Mouse (Mus musculus) liver, embryonic 14.5 days (tissue): Measurements from ENCODE around the gene Esrrg. TPM values are rescaled to one million over a fixed set of nuclear protein-coding genes. Genes with fewer than 3 reads are reported as not detected.

ENCODE experiments used
- ATAC-seq: fragments of 200-750 bp; cut with Nextera tagmentation; 2 replicates; pipeline ENCODE4 v1.8.0; 2017; ENCODE audit warnings: moderate number of reproducible peaks, mild to moderate bottlenecking, moderate library complexity; ENCODE audit not compliant: insufficient read depth
- DNase-seq, 3 experiments: peaks; one replicate each; pipeline ENCODE4 v3.0.0-alpha.2; 2012 to 2013; ENCODE audit warnings: low read depth in 3 of 3, low spot score in 3 of 3
- H3K27ac ChIP-seq: fragments of 300-500 bp; sonication (generic); 2 replicates; pipeline ENCODE4 v1.5.1; 2014; ENCODE audit warnings: moderate library complexity, mild to moderate bottlenecking, control low read depth, inconsistent platforms
- H3K27me3 ChIP-seq: fragments of 300-500 bp; sonication (generic); 2 replicates; pipeline ENCODE4 v1.6.1; 2014; ENCODE audit warnings: mild to moderate bottlenecking, low read length, moderate library complexity; ENCODE audit not compliant: control insufficient read depth, insufficient read depth
- H3K36me3 ChIP-seq: fragments of 300-500 bp; sonication (generic); replicated peaks from 2 replicates; pipeline ENCODE4 v1.6.1; 2014; ENCODE audit warnings: low read depth; ENCODE audit not compliant: control insufficient read depth, insufficient read depth
- H3K4me1 ChIP-seq, 2 experiments: fragments of 200-500 bp in 1 of 2; fragments of 300-500 bp in 1 of 2; sonication (generic) in 1 of 2; replicated peaks; 2 replicates each; pipeline ENCODE4 v1.6.1; 2012 to 2014; ENCODE audit warnings: antibody characterized with exemption in 1 of 2, inconsistent platforms in 1 of 2, low read length in 1 of 2; ENCODE audit not compliant: control insufficient read depth in 2 of 2, insufficient read depth in 2 of 2
- H3K4me2 ChIP-seq: fragments of 300-500 bp; sonication (generic); 2 replicates; pipeline ENCODE4 v1.6.1; 2014; ENCODE audit warnings: low read depth, mild to moderate bottlenecking, control low read depth, moderate library complexity
- H3K4me3 ChIP-seq, 2 experiments: fragments of 200-500 bp in 1 of 2; fragments of 300-500 bp in 1 of 2; sonication (generic) in 1 of 2; 2 replicates each; pipeline ENCODE4 v1.5.1; 2012 to 2014; ENCODE audit warnings: low read depth in 2 of 2, low read length in 2 of 2, mild to moderate bottlenecking in 2 of 2, control low read depth in 1 of 2, inconsistent platforms in 1 of 2, moderate library complexity in 1 of 2; ENCODE audit not compliant: insufficient read depth in 1 of 2
- H3K9ac ChIP-seq: fragments of 300-500 bp; sonication (generic); replicated peaks from 2 replicates; pipeline ENCODE4 v1.6.1; 2014; ENCODE audit warnings: mild to moderate bottlenecking, control low read depth, moderate library complexity
- H3K9me3 ChIP-seq: fragments of 300-500 bp; sonication (generic); 2 replicates; pipeline ENCODE4 v1.6.1; 2016; ENCODE audit warnings: low read length, mixed read lengths; ENCODE audit not compliant: control insufficient read depth
- CTCF ChIP-seq: IDR thresholded peaks from 2 replicates; pipeline ENCODE4 v1.5.1; 2016; ENCODE audit warnings: antibody characterized with exemption, low read depth, control low read depth
- EP300 ChIP-seq: IDR thresholded peaks from 2 replicates; pipeline ENCODE4 v1.6.1; 2016; ENCODE audit warnings: antibody characterized with exemption, low read depth
- WGBS: fragments of 180-500 bp; shearing (Covaris S2); extraction: QIAGEN DNeasy Blood & Tissue Kit; methylation state at CpG from one replicate; pipeline ENCODE4 v1.1.7; 2014; ENCODE audit not compliant: insufficient replicate concordance; 5-methylcytosine and 5-hydroxymethylcytosine counted together
- polyA plus RNA-seq, 2 experiments: library from polyadenylated mRNA; depleted of rRNA in 1 of 2; stranded (reverse) in 1 of 2; unstranded in 1 of 2; fragments of >200 nt; fragmentation: Nextera tagmentation in 1 of 2; extraction: Ambion mirVana in 1 of 2; gene quantifications; 2 replicates each; pipeline versions ENCODE4 v1.2.1 to v1.2.3; 2012 to 2014

Gene Esrrg
- polyA plus RNA-seq, 2 experiments, result 0.03 TPM

DNA sequence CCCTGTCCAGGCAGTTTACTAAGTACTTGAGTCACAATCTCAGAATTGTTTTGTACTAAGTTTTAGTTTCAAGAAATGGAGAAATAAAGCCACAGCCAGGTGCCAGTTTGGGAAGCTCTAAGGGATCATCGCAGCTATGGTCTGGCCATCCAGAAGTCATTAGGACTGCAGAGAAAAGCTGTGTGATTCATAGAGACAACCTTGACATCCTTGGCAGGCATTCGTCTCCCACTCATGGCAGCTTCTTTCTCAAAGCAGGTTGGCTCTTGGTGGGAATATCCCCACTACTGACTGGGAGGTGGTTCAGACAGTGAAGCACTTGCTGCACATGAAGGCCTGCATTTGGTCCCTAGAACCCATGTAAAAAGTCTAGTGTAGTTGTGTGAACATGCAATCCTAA lies 584.4 kb downstream of the Esrrg start:
- no peaks in the 10 kb centered on the region for H3K27me3 ChIP-seq
- H3K4me1 ChIP-seq, result no peaks in the 10 kb centered on the region
- no peak overlapping the region for H3K4me2 ChIP-seq
- no peak overlapping the region for H3K9ac ChIP-seq
- DNase-seq, result no peak
- 72% methylated on average over 2 of the region's 2 CpGs for WGBS
- no peak overlapping the region for H3K4me3 ChIP-seq
- no peak overlapping the region for H3K27ac ChIP-seq
- no peak for ATAC-seq
- no peaks in the 10 kb centered on the region for H3K9me3 ChIP-seq
- no peaks in the 10 kb centered on the region for H3K36me3 ChIP-seq
- TF ChIP-seq EP300, result no peak
- TF ChIP-seq CTCF, result no peak

GRCm38 (mm10) chr1:188207421-188207820 lies 598.8 kb downstream of the Esrrg start:
- Histone ChIP-seq H3K4me2 (no peak overlapping the region), H3K27me3 (no peaks in the 10 kb centered on the region), H3K27ac (no peak overlapping the region), H3K4me3 (no peak overlapping the region), H3K9ac (no peak overlapping the region), H3K36me3 (no peaks in the 10 kb centered on the region), H3K9me3 (no peaks in the 10 kb centered on the region), H3K4me1 (no peaks in the 10 kb centered on the region)
- DNase-seq (no peak), ATAC-seq (no peak)
- no peak for TF ChIP-seq CTCF
- no peak for TF ChIP-seq EP300
- WGBS, result 35% methylated on average over 6 of the region's 6 CpGs

DNA sequence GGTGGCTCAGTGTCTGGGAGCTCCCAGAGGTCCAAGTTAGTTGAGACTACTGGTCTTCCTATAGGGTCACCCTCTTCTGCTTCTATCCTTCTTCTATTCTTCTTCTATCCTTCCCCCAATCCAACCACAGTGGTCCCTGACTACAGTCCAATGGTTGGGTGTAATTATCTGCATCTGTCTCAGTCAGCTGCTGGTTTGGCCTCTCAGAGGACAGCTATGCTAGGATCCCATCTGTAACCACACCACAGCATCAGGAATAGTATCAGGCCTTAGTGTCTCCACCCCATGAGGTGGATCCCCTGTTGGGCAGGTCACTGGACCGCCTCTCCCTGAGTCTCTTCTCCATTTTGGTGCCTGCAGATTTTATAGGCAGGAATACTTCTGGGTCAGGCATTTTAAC lies 600.4 kb downstream of the Esrrg start:
- Histone ChIP-seq H3K9ac (no peak overlapping the region), H3K36me3 (no peaks in the 10 kb centered on the region), H3K27ac (no peak overlapping the region), H3K27me3 (no peaks in the 10 kb centered on the region), H3K4me2 (no peak overlapping the region), H3K9me3 (no peaks in the 10 kb centered on the region), H3K4me3 (no peak overlapping the region), H3K4me1 (no peaks in the 10 kb centered on the region)
- TF ChIP-seq EP300, result no peak
- TF ChIP-seq CTCF, result no peak
- WGBS, result 41% methylated on average over 1 of the region's 1 CpGs
- no peak for DNase-seq
- ATAC-seq, result no peak

DNA sequence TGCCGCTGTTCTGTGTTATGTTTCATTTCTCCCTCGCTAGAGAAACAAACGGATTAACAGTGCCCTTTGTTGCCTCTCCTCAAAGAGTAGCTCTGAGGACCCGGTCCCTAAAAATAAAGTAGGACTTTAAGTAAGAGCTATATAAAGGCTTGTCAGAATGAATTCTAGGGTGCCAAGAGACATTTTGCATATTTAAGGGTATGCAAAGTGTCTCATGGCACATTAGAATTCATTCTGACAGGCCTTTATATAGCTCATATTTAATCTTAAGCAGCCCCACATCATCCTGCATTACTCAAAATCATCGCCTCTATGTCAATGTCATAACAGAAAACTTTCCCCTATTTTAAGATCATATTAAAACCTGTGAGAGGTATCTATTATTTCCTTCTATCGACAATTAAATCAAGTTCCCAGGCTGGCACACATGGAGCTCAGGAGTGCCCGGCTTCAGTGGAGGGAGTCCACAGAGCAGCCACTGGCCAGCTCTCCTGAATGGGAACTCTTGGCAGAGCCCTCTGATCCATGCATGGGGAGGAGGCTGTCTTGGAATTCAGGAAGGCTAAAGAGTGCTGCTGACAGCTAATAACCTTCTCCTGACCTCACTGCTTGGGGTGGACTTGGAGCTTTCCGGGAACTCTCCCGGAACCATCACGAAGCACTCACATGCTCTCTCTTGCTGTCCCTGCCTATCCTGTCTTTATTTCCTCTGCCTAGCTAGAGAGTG lies 606.5 kb downstream of the Esrrg start:
- no peak for ATAC-seq

DNA sequence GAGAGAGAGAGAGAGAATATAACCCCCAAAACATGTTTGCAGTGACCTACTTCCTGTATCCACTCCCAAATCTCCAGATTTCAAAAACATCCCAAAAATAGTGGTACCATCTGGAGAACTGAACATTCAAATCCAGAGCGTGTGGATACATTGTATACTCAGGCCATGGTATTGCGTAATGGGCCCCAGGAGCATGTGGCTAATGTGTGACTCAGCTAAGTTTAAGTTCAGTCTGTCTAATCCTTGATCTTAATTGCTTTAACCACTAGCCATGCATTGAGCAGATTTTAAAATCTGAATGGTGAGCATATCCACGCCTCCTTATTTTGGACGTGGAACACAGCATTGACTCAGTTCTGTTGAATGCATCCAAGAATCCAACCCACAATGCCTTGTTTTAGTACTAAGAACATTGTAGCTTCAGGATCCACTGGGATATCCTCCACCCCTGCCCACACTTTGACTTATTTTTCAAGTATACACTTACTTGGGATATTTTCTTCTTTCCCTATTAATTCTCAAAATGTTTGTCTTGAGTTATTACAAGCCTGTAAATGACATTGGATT lies 612.7 kb downstream of the Esrrg start:
- 48% methylated on average over 4 of the region's 4 CpGs for WGBS
- Histone ChIP-seq H3K9me3 (no peaks in the 10 kb centered on the region), H3K4me2 (no peak overlapping the region), H3K27me3 (no peaks in the 10 kb centered on the region), H3K27ac (no peak overlapping the region), H3K9ac (no peak overlapping the region), H3K4me3 (no peak overlapping the region), H3K4me1 (no peaks in the 10 kb centered on the region), H3K36me3 (no peaks in the 10 kb centered on the region)
- TF ChIP-seq EP300 (no peak), CTCF (no peak)
- ATAC-seq (no peak), DNase-seq (no peak)

More for the DNA sequence above, 606.5 kb downstream of the Esrrg start:
- no peak for DNase-seq
- H3K36me3 ChIP-seq, result no peaks in the 10 kb centered on the region
- TF ChIP-seq CTCF (no peak), EP300 (no peak)
- H3K9me3 ChIP-seq, result no peaks in the 10 kb centered on the region
- no peak overlapping the region for H3K4me2 ChIP-seq
- no peak overlapping the region for H3K27ac ChIP-seq
- 56% methylated on average over 10 of the region's 10 CpGs for WGBS
- no peaks in the 10 kb centered on the region for H3K4me1 ChIP-seq
- no peaks in the 10 kb centered on the region for H3K27me3 ChIP-seq
- H3K9ac ChIP-seq, result no peak overlapping the region
- H3K4me3 ChIP-seq, result no peak overlapping the region
